Mouse (Mus musculus): ENCODE data around the gene Clcn7.

Gene Clcn7

GRCm38 (mm10) chr17:25210680-25211466, 77.7 kb downstream of the Clcn7 start:
- DNase-seq (ENCODE audit: low spot score in 2 of 2) = no peak

- no peak for DNase-seq (ENCODE audit: low spot score in 2 of 2)
Measured at GRCm38 (mm10) chr17:25211705-25212104, 78.5 kb downstream of the Clcn7 start.
